Mouse (Mus musculus) CH12.LX (cell line): ENCODE results near the gene Als2cl.

Experiments used
- CTCF ChIP-seq, 2 experiments: IDR thresholded peaks in 1 of 2; conservative IDR thresholded peaks in 1 of 2; 2 replicates each; pipeline ENCODE4 v1.5.1; 2011 to 2012; ENCODE audit warnings: low read depth in 2 of 2, low read length in 2 of 2, improper control_type of control experiment in 1 of 2, inconsistent platforms in 1 of 2, mild to moderate bottlenecking in 1 of 2, moderate library complexity in 1 of 2
- POLR2AphosphoS2 ChIP-seq: IDR thresholded peaks from 2 replicates; pipeline ENCODE4 v1.6.1; 2011; ENCODE audit warnings: low read depth, low read length, improper control_type of control experiment
- RAD21 ChIP-seq: IDR thresholded peaks from 2 replicates; pipeline ENCODE4 v1.6.1; 2011; ENCODE audit warnings: low read depth, mild to moderate bottlenecking, low read length, improper control_type of control experiment, moderate library complexity
- SIN3A ChIP-seq: IDR thresholded peaks from 2 replicates; pipeline ENCODE4 v1.6.1; 2012; ENCODE audit warnings: low read length, improper control_type of control experiment, inconsistent platforms
- ZC3H11A ChIP-seq: IDR thresholded peaks from 2 replicates; pipeline ENCODE4 v1.6.1; 2012; ENCODE audit warnings: low read depth, mild to moderate bottlenecking, inconsistent platforms, low read length, improper control_type of control experiment

GRCm38 (mm10) chr9:110914631-110915236, 35.1 kb downstream of the Als2cl start:
- TF ChIP-seq ZC3H11A (no peak), SIN3A (no peak), POLR2AphosphoS2 (no peak), CTCF (conservative IDR thresholded peaks at IDR 0.05 in 1 of 2, IDR thresholded peaks at IDR 0.05 in 1 of 2; ENCODE audit: low read depth in 2 of 2, low read length in 2 of 2) (no peak), RAD21 (no peak)
